Mouse (Mus musculus) urinary bladder, postnatal 25 days (tissue): Measurements from ENCODE around the gene Rpl27.
A peak's percentile ranks its signal among the peaks of the same experiment; 100 is the strongest.
"Not testable (repeated sequence)": the region's sequence is repeated elsewhere in the genome, so short reads cannot be mapped to it uniquely, and the experiment has no call there.

ENCODE experiments used
- DNase-seq: peaks from one replicate; pipeline ENCODE4 v3.0.0; 2022; ENCODE audit warnings: low spot score

Rpl27 gene

GRCm38 (mm10) chr11:101442127-101442693 is at the start of gene Rpl27:
TSS of gene Rpl27 (plus strand) at chr11:101442298.
- DNase-seq: peak; percentile 82

GRCm38 (mm10) chr11:101395110-101395509 is 47.0 kb upstream of the Rpl27 start:
- DNase-seq: peak; percentile 53

- DNase-seq: no peak
Observed at GRCm38 (mm10) chr11:101415306-101415705, 26.8 kb upstream of the Rpl27 start.

GRCm38 (mm10) chr11:101416433-101417100 is 25.5 kb upstream of the Rpl27 start:
- DNase-seq: no peak

- DNase-seq: peak; percentile 90
Observed at GRCm38 (mm10) chr11:101417101-101417855, 24.8 kb upstream of the Rpl27 start, which contains the start of gene Aarsd1. TSS of gene Aarsd1 (minus strand) at chr11:101417615.

GRCm38 (mm10) chr11:101418991-101419390 is 23.1 kb upstream of the Rpl27 start:
- DNase-seq: no peak

GRCm38 (mm10) chr11:101419610-101420009 is 22.5 kb upstream of the Rpl27 start:
- DNase-seq: no peak

- no peak for DNase-seq
Observed at GRCm38 (mm10) chr11:101420148-101420547, 21.9 kb upstream of the Rpl27 start.

GRCm38 (mm10) chr11:101424105-101424851 is 17.8 kb upstream of the Rpl27 start, which contains the start of gene Gm27029:
TSS of gene Gm27029 (minus strand) at chr11:101424796.
- DNase-seq: no peak

GRCm38 (mm10) chr11:101424925-101425813 is 16.9 kb upstream of the Rpl27 start, which contains the start of the genes Rundc1 and Ptges3l:
TSS of gene Rundc1 (plus strand) at chr11:101425085.
TSS of gene Ptges3l (minus strand) at chr11:101425333.
- peak; percentile 99 for DNase-seq

- DNase-seq: no peak
Observed at GRCm38 (mm10) chr11:101426165-101426564, 15.9 kb upstream of the Rpl27 start.

GRCm38 (mm10) chr11:101431327-101431726 is 10.8 kb upstream of the Rpl27 start:
- no peak for DNase-seq

GRCm38 (mm10) chr11:101433396-101433795 is 8.7 kb upstream of the Rpl27 start:
- no peak for DNase-seq

- no peak for DNase-seq
Observed at GRCm38 (mm10) chr11:101435831-101436230, 6.3 kb upstream of the Rpl27 start.

GRCm38 (mm10) chr11:101436916-101437315 is 5.2 kb upstream of the Rpl27 start:
- DNase-seq: no peak

- not testable (repeated sequence) for DNase-seq
Observed at GRCm38 (mm10) chr11:101438006-101438405, 4.1 kb upstream of the Rpl27 start.

GRCm38 (mm10) chr11:101441450-101442126 is 510 bp upstream of the Rpl27 start:
- not testable (repeated sequence) for DNase-seq

- no peak for DNase-seq
Observed at GRCm38 (mm10) chr11:101442760-101443159, 662 bp downstream of the Rpl27 start.

- DNase-seq: no peak
Observed at GRCm38 (mm10) chr11:101446319-101446718, 4.2 kb downstream of the Rpl27 start.

GRCm38 (mm10) chr11:101446860-101447259 is 4.8 kb downstream of the Rpl27 start:
- not testable (repeated sequence) for DNase-seq
